Mouse (Mus musculus) telencephalon, adult 2 months (tissue): ENCODE measurements at regions not wholly inside any gene's neighbourhood (a gene's known extent, or its start where the extent isn't known, plus 50 kb on each side); places are given as distances from the start of the nearest gene placed in this dataset.
"Not testable (repeated sequence)": the region's sequence is repeated elsewhere in the genome, so short reads cannot be mapped to it uniquely, and the experiment has no call there.

Experiments
- DNase-seq: peaks from one replicate; pipeline ENCODE4 v3.0.0-alpha.2; 2011; ENCODE audit warnings: low read depth, low spot score

DNA sequence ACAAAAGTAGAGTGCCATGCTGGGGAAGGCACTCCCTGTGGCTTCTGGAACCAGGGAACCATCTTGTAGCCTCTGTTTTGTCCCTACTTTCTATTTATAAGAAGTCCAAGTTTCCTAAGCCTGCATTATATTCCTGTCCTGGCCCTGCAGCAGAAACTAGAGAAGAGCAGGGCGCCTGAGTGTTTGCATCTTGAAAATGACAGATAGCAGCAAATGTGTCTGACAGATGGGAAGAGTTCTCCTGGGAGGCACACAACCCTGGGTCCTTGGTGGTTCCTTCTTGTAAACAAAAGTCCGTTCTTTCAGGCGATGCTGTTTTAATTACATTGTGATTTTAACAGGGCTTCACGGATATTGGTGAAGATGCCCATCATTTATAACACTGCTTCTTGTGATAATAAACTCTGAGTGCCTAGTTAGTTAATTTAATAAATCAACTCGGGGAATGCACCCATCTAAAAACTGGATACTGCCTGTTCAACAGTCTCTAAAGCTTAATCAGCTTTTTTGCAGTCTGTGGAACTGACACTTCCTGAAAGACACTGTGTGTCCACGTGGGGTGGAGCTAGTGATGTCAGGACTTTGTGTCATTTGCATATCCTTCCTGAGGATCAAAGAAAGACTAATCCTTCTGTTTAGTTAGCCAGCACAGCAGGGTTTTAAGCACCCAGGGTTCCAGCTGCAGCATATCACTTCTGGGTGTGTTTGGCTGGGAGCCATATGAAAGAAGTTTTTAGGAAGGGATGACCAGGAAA, 188.3 kb upstream of the Ccdc54 start:
- DNase-seq: no peak

DNA sequence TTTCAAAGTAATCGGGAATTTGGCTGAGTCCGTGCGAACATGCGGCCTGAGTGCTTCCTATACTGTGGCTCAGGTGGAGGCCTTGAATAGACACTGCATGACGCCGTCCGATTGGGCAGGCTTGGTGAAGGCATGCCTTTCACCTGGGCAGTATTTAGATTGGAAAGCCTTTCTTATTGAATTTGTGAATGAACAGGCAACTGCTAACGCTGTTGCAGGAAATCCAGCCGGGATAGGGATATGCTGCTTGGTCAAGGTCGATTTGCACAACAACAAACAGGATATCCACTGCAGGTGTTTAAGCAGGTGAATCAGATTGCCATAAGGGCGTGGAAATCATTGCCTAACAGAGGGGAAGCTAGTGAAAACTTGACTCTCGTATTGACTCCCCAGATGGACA, 183.7 kb upstream of the Ccdc54 start:
- DNase-seq: not testable (repeated sequence)

DNA sequence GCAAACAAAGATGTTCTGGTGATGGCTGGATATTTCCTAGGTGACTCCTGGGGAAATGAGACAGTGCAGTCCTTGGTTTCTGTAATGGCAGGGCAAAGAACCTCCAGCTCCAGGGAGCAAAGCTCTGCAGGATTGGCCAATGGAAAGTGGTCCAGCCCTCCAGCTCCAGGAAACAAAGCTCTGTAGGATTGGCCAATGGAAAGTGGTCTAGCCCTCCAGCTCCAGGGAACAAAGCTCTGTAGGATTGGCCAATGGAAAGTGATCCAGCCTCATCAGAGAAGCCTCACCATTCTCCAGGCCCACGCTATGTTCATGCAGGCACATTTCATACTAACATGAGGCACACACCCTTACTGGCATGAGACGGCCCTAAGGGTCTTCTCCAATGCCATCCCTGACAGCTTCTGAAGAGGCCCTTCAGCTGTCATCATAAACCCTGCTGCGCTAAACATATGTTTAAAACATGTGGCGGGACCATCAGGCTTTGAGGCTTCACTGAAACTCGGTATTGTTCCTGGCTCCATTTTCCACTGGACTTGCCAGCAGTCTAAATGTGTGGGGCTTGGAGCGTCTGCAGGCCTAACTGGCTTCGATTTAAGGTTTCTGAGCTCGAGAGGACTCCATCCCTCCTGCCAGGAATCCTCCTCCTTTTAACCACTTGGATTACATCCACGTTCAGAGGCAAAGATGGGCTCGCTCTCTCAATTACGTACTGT, 175.3 kb upstream of the Ccdc54 start:
- no peak for DNase-seq

DNA sequence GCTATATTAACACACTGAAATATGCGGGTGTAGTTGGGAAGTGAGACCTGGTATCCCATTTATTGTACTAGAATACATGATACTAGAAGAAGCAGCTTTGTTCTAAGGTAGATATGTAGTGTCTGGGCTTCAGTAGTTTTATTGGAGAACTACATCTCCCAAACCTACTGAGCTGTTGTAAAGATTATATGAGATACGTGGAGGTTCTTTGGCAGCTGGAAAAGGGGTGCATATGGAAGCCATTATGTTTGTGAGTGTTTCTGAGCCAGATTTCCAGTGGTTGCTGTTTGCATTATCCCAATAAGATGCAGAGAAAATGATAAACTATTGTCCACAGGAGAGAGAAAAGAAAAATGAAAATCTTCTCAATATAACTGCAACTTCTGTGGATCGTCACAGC, 171.1 kb upstream of the Ccdc54 start:
- DNase-seq: no peak

DNA sequence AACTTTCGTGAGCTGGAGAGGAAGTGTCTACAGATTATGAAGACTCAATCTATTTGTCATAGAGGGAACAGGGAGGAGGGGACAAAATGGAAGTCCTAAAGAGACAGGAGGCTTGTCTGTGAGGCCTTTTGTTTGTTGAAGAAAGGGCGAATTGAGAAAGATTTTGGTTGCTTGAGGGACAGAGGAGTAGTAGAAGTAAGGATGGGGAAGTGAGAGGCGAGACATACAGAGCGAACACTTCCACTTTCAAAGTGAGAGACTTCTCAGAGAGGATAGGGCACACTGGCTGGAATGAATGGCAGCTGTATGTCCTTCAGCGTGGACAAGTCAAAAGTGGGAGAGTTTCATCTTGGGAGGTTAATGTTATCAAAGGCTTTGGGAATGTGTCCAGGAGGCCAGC, 169.0 kb upstream of the Ccdc54 start:
- DNase-seq: no peak

DNA sequence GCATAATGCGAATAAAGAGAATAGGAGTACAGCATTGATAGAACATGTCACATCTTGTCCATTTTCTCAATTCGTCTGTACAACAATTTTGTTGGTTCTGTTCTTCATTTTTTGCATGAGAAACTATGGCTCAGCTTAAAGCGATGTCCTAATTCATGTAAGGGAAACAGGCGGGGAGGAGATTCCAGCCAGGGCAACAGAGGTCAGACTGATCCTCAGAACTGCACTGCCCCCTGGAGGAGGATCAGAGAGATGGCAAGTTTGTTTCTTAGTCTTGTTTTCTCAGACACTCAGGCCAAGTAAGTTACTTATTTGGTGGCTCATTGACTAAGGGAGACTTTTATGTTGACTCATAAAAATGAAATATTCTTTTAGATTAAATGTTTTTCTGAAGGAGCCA, 165.7 kb upstream of the Ccdc54 start:
- DNase-seq: no peak

DNA sequence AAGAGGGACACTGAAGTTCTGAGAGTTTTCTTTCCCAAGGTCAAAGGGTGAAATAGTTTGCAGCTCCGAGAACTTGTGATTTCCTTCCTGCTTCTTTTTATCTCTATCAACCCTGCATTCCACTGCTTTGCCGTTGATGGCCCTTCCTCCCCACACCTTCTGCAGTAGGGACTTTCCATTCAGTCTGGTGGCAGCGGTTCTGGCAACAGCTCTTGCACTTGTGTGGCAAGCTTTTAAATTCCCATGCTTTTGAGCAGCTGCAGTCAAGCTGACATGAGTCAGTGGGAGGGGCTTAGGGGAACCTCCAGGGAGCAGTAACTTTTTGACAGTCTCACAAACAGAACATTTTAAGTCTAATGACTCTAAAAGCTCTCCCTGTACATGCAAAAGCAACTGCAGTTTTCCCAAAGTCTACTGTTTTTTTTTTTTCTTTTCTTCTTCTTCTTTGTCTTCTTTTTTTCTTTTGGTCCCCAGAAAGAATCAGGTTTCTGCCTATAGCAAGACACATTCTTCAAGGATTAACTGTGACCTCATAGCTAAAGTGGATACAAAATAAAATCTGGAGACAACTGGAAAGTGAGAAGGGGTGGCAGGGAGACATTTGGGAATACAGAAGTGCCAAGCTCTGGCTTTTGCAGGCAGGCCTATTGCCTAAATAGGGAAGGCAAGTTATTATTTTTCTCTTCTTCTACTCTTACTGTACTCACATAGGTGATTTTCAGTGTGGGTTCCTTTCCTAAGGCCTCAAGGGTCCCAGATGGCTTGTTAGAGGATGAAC, 162.8 kb upstream of the Ccdc54 start:
- no peak for DNase-seq

DNA sequence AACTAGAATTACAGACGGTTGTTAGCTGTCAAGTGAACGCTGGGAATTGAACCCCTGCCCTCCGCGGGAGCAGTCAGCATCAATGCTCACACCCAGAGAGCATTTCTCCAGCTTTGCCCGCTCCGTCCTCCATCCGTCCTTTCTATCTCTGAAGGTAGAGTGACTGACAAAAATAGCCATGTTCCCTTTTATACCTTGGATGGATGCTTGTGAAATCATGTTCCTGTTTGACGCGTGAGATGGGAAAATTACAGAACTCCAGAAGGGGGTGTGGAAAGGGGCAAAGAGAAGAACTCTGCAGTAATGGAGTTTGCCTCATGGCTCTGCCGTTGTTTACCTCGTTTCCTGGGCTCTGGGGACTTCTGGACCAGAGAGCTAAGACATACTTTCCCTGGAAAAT, 162.1 kb upstream of the Ccdc54 start:
- DNase-seq: no peak

DNA sequence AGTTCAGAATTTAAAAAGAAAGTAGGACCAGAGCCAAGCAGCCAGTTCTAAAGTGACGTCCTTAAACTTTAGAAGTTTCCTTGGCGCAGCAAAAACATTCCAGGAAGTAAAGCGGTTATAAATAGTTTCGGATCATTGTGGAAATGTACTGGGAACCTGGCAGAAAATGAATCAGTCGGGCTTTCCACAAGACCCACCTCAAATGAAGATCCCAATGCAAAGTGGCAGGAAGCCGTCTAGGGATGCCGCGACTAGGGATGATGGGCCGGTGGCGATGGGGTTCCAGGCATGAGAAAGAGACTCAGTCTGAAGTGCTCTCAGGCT, 161.3 kb upstream of the Ccdc54 start:
- no peak for DNase-seq

DNA sequence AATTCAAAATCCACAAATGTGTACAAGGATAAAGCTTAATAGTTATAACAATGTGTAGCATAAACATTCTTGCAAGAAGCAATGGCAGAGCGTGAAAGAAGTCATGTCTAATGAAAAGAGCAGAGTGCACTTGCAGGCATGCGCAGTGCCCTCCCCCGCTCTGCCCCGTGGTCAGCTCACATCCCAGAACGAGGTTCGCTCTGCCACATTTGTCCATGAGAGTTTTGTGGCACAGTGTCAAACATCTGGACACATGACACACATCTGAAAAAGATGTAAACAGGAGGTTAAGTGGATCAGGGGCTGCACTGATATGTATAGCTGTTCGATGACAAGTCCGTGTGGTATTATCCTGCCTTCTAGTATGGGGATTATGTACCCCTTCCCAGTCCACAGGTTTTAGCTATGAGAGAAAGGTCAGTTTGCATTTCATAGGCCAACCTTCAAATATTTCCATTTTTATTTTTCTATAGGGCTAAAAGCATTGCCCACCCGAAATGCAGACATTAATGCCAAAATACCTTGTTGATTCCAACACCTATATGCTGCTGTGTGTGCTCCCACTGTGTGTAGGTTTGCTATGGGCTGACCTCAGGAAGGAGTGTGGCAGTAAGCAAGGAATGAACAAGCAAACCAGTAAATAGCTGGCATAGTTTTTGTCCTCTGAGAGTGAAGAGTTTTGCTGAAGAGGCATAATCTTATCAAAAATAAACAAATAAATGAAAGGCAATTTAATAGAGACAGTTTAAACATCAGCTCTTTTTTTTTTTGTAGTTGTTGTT, 160.7 kb upstream of the Ccdc54 start:
- DNase-seq: no peak

DNA sequence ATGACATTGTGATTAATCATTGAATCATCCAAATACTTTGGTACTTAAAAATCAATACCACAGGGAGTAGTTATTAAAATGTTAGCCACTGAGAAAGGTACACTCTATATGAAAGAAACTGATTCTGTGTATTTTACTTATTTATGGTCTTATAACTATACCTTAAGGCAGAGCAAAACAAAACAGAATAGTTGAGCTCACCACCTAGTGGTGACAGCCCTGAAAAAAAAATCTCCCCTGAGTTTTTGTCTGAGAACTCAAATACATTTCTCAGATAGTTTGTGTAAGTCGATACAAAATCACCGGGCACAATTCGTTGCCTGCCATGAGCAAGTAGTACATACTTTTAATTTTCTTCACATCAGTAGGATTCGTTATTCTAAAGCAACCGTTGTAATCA, 156.7 kb upstream of the Ccdc54 start:
- no peak for DNase-seq

DNA sequence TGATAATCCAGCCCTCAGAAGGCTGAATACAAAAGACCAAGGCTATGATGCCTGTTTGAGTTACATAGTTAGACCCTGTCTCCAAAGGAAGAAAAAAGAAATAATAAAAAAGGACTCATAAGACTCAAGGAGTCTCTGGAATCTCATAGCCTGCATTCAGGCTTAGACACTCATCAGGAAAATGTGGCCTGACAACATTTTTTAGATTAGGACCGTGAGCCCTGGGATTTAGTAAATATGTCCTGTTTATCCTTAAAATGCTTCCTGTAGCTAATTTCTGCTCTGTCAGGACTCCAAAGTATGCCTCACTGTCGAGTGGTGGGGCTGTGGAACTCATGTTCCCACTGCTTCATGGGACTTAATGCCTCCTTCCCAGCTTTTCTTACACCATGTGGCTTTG, 154.8 kb upstream of the Ccdc54 start:
- no peak for DNase-seq

DNA sequence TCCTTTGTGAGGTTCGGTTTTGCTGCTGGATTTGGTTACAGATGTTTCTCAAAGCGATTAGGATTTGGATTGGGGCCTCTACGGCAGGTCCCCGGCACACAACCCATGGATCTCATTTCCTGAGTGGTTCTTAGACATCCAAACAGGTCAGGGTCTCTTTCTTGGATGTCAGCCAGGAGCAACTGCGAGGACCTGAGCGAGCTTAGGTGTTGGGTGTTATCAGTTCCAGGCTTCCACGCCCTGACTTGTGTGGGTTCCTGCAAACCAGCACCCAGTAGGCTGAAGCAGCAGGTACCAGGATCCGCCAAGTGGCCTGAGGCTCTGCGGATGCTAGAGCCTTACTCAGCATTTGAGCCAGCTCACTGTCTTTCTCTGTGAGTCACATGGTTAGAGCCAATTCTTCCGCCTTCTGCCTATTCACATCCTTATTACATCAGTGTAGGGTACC, 146.5 kb upstream of the Ccdc54 start:
- DNase-seq: no peak

DNA sequence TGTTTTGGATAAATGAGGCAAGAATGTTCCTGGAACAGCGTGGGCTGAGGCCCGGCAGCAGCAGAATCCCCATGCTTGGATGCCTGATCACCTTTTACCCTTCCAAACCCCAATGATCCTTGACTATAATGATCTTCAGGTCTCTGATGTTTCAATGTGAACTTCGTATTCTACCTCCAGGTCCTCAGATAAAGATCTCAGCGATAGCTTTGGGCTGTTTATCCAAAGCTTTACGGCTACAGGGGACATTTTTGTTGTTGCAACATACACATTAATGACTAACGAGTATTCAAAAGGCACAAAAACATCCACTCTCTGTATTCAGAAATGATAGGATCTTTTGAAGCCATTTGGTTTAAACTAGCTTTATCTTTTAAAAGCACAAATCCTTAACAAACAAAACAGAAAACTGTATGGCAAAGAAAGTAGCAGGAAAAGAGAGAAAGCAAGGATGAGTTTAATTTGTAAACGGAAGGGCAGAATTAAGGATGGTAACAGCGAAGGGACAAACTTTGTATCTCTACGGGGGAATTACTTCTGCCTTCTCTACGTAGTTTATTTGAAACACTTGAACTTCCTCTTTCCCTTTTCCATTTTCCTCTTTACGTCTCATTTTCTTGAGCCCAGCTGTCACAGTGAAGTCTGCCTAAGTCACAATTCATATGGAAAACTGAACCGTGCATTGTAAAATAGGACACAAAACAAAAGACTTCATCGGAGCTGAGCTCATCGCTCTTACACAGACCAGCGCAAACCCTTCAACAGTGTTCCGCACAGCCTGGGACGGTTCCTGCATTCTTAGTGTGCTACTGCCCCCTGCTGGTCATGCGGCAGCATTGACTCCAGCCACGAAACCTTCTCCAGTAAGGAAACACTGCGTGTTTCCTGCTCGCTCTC, 145.4 kb upstream of the Ccdc54 start:
- peak; percentile 93 for DNase-seq

DNA sequence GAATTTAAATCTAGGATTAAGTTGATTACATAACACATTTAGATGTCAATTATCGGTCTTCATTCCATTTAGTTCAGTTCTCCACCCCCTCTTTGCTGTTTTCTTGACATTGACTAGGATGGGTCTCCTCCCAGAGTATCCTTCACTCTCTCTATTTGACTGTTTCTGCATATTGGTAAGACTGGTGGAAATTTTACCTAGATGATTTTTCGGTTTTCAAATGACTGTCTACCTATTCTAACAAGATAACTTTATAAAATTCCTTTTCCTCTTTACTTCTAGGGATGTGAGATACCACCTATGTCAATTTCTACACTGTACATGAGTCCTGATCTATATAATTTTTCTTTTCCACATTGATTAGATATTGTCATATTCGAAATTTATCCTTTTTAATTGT, 142.4 kb upstream of the Ccdc54 start:
- no peak for DNase-seq

DNA sequence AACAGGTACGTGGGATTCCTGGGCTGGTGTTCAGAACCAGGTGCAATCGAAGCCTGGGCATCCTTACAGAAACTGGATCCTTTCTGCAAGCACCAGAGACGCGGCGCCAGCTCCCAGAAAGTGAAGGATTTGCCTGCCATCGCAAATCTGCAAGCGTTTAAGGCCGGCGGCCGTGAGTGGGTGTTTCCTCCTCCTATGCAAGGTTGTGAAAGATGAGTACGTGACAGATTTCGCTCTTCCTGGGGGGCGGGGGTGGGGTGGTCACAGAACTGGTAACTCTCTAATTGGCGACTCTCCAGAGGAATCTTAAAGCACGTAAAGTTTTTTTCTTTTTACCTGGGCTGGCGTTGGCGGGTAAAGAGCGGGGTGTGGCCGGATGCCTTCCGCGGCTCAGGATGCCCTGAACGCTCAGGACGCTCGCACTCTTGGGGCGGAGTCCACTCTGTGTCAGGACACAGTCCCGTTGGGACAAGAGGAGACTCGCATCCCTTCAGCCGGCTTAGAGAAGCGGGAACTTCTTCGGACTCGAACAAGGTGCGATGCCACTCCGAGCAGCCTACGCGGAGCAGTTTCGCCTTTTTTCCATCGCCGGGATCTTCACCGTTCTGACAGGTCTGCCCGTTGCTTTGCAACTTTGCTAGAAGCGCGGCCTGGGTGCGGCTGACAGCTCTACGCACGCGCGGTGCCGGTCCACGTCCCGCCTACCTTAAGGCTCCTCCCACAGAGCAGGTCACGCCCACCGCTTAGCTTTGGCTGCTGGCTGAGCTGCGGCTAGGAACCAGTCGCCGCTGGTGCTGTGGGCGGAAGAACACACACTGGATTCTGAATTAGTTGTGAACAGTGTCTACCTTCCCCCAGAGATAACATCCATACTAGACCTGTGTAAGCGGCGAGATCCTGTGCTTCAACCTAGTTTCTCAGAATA, 141.4 kb upstream of the Ccdc54 start:
- peak; percentile 91 for DNase-seq

DNA sequence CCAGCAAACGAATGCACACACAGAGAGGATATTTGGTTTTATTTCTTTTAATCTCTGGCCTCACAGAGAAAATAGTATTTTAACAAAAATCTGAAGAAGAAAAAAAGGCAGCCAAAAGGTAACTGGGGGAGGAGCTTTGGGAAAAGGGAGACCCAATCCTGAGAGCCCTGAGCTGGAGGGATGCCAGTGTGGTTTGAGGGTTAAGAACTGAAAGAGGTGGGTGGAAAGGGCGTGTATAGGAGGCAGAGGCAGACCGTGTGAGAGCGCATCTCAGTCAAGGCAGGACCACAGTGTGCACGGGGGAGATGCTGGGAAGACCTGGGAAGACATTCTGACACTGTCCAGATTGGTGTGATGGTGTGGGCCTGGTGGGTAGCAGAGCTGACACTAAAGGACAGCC, 138.4 kb upstream of the Ccdc54 start:
- no peak for DNase-seq

DNA sequence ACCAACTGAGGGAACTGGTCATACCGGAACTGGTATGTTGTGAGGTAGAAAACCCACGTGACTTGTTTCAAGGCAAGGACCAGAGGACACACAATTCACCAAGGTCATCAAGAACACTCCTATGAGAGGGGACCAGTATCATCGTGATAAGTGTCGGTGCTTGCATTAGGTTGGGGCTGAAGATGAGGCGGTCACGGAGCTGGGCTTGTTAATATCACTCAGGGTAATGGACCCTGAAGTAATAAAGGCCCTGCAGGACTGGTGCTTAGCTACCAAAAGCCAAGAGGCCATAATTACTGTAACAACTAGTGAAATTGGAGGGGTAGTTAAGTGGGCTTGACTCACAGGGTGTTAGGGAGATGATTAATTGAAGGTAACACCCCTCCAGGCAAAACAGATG, 132.2 kb upstream of the Ccdc54 start:
- DNase-seq: no peak

DNA sequence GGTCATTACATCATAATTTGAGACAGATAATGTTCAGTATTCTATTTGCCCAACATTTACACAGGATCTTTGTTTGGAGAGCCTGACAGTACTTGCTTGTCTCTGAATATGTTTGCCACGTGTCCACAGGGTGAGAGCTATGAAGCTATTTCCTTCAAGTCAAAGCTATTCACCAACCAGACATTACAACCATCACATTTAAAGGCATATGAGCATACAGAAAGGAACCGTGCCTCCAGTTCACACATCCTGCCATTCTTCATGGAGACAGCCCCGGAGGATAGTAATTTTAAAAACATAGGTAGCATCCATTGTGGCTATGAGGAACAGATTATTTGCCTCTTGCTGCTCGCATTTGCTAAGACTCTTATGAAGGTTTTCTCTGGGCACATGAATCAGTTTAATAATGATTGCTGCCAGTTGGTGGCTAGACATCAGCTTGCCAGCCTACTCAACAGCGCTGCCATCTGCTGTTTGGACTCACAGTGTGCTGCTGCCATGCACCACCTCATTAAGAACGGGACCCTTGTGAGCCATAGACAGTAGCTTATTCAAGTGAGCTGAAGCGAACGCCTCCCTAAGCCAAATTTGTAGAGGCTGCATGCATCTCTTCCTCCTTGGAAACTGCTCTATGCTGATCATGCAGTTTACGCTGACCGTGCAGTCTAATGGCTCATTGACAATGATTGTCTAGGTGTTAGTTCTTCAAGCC, 126.5 kb upstream of the Ccdc54 start:
- DNase-seq: peak; percentile 70
